Mouse (Mus musculus): Measurements from ENCODE around the gene Dnah7c. TPM values are rescaled to one million over a fixed set of nuclear protein-coding genes. Genes with fewer than 3 reads are reported as not detected.

The Dnah7c gene
- total and polyA plus RNA-seq, 3 experiments = 0.12 to 0.41 (median 0.18) TPM

DNA sequence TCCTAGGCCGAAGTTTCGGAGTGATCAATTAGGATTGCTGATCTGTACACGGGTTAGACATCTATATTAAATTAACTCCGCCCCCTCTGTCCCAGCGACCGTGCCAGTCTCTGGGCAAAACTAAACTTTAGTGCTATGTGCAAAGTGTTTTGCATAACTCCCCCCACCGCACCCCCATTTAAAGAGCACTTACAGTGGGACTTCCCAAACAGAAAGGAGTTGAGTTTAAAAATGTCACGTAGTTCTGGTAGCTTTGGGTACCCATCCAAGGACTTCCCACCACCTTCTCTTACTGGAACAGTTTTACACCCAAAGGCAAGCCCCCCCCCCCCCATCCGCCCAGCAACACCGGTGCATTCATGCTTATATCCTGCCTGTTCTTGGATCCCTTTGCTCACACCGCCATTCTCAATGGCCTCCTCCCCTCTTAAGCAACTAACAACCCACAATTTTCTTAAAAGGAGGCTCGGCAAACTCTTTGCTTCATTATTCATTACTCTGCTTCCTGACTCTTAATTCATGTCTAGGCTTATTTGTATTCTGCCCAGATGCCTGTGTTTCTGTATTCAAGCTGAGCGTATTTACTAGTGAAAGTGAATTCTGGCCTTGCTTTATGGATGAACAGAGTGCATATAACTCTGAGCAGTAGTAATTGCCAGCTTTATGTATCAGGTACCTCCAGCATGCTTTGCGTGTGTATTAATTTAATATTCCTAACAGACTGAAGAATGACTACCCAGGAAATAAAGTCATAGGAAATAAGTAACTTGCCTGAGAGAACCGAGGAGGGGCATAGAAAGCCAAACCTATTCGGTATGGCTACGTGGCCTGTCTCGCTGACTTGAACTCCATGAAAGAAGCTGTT, 428.9 kb downstream of the Dnah7c start:
- no peak for DNase-seq

DNA sequence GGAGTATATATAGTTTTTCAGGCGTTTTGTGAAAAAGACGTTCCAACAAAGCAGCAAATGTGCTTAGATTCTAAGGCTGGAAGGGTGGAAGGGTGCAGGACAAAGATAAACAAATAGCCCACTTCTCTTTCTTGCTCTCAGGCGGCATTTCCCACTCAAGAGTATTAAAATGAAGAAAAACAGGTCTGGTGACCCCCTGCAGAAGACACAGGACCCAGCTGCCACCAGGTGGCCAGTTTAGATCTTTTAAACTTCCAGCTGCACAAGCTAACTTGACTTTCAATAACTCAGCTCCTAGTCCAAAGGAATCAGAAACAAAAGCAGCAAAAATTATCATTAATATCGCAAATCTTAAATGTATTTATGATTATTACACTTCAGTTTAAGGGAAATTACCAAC, 431.1 kb downstream of the Dnah7c start:
- DNase-seq = no peak

Measured in adrenal gland, adult 2 months (tissue).